Mouse (Mus musculus) 3134 (cell line): ENCODE results near the gene Slc45a1.

Experiments
- DNase-seq: peaks from one replicate; pipeline ENCODE4 v3.0.0-alpha.2; 2011; ENCODE audit warnings: low spot score; ENCODE audit not compliant: insufficient read length; ENCODE audit errors: extremely low read depth

Gene Slc45a1

DNA sequence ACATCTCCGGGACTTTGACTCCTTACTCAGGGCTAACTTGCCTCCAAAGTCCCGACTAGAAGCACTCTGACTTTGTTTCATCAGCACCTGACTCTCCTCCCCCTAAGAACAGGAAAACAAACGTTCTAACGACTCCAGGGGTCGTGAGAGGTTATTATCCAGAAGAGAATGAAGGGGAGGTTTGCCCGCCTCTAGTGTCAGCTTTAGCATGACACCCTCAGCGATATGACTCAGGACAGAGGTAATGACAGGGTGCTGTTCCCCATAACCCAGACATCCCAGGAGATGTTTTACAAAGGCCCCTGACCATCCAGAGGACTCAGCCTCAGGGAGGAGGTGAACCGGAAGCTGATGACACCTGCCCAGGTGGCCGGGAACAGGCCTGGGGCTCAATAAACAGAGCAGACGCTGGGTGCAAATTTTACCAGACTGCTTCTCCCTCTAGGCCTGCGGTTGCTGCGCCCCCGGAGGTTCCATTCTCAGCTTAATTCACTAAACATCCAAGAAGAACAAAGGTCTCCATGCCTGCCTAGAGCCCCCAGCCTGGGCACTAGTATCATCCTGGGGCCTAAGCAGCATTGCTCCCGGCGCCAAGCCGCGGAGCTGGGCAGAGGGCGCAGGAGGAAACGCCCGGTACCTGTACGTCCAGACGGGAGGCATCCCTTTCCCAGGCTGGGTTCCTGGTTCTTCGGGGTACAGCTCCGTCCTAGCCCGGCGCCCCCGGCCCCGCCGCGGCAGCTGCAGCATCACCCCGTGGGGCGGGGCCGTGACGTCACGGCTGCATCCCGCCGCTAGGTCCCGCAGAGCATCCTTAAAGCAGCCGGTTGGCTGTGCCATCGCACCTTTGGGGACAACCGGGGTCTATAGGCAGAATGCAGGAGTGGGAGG lies at the start of gene Slc45a1:
TSS of gene Slc45a1 (minus strand) at position 785 of the 888 bp plus-strand sequence.
- DNase-seq: no peak

- no peak for DNase-seq
These were observed 48.9 kb upstream of the Slc45a1 start for GRCm38 (mm10) chr4:150700849-150701248.

- DNase-seq: peak; percentile 78
These were observed 42.6 kb upstream of the Slc45a1 start for GRCm38 (mm10) chr4:150694434-150695108.

- DNase-seq: peak; percentile 63
These were observed 41.0 kb upstream of the Slc45a1 start for GRCm38 (mm10) chr4:150692861-150693403.

DNA sequence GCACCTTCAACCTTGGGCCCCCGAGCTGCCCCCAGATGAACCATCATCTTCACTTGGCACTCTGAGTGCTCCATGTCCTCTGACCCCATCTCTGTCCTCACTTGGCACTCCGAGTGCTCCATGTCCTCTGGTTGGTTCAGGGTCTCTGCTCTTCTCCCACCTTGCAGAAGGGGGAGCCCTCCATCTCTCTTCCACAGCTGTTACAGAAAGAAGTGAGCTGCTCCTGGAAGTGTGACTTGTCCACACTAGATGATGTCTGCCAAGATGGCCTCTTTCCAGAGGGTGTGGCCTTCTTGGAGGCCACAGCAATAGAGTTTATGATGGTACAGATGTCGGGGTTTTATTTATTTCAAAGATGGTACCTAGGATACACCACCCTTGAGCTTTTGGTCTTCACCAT lies 38.8 kb upstream of the Slc45a1 start:
- no peak for DNase-seq

GRCm38 (mm10) chr4:150689553-150689952 lies 37.6 kb upstream of the Slc45a1 start:
- DNase-seq: no peak

DNA sequence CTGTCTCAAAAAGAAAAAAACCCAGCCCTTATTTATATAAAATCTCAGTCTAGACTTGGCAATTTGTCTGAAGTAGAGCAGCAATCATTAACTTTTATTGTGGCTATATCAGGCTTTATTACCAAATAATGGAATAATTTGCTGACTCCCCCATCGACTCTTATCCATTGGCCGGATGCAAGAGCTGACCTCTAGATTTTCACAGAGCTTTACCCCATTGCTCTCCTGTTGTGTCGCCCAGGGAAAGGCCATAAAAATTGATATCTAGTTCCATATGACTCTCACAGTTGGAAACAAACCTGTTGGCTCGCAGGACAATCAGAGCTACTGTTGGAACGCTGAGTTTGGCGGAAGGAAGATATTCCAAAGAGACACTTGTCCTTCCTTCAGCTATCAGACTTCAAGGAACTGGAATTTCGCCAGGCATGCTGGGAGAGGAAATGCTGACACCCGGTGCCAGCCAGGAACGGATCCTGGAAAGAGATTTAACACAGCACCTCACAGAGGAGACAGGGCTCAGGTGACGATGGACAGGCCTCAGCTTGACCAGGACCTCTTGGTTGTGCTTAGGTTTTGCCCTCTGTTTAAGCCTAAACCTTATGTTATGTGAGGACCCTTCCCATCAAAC lies 35.3 kb upstream of the Slc45a1 start:
- no peak for DNase-seq

DNA sequence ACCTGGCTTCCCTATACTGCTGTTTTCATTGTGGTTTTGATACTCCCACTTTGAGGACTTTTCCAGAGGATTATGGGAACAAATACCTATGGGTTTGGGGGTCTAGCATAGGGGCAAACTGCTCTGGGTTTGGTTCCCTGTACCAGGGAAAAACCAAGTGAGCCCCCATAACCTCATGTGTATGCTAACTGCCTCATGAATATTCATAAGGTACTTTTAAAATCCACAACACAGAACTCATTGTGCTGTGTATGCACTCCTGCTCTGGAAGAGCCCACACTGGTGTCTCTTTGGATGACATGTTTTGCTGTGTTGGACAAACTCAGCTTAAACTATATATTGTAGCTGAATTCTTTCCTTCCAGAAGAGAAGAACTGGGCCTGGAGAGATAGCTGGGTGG lies 34.6 kb upstream of the Slc45a1 start:
- DNase-seq: no peak

DNA sequence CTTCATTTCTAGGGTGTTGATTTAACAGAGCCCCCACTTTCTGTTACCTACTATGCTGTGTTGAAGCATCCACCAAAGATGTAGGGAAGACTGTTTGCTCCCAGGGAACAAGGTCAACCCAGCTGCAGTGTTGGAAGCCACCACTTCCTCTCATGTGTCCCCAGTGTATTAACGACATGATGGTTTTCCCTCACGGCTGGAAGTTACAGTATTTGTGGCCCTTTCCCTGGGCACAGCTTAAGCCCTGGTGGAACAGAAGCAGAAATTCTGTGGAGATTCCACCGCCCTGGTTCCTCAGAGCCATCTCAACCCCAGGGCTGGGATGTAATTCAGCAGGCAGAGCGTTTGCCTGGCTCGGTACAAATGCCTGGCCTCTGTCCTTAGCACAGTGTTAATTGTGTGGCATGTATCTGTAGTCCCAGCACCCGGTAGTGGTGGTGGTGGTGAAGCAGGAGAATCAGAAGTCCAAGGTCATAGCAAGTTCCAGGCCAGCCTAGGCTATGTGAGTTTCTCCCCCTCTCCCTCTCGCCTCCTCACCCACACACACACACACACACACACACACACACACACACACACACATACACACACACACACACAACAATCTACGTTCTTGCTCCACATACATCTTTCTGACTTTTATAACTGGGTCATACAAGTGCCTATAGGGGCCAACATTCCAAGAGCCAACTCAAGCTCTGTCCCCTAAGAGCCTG lies 34.0 kb upstream of the Slc45a1 start:
- DNase-seq: no peak

GRCm38 (mm10) chr4:150685043-150685777 lies 33.2 kb upstream of the Slc45a1 start:
- no peak for DNase-seq

DNA sequence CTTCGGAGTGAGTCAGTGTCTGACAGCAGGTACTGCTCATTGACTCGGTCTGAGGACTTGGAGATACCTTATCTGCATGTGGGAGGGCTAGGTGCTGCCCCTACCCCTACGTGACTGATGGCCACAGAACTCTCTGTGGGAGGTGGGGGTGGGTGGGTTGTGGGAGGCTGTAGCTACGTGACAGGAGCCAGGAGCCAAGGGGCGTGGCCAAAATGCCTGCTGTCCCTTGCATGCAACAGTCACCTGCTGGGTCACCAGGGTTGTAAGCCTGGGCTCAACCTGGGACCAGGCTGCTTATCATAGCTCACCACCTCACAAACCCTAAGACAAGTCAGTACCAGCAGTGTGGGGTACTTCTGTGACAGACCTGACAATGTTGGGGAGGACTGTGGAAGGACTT lies 28.4 kb upstream of the Slc45a1 start:
- no peak for DNase-seq

DNA sequence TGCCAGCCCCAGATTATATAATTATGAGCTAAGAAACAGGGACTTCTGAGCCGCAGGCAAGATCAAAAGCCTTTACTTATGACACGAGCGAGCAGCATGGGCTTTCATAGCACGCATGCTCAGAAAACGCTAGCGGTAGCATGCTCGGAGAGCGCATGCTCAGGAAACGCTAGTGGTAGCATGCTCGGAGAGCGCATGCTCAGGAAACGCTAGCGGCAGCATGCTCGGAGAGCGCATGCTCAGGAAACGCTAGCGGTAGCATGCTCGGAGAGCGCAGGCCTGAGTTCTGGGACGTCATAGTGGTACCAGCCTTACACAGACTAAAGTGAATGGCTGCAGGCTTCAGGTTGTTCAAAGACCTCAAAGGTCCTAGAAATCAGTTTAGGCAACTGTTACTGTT lies 26.8 kb upstream of the Slc45a1 start:
- DNase-seq: no peak

- DNase-seq: no peak
These were observed 25.9 kb upstream of the Slc45a1 start for GRCm38 (mm10) chr4:150677846-150678224.

- DNase-seq: no peak
These were observed 25.3 kb upstream of the Slc45a1 start for GRCm38 (mm10) chr4:150677126-150677845.

DNA sequence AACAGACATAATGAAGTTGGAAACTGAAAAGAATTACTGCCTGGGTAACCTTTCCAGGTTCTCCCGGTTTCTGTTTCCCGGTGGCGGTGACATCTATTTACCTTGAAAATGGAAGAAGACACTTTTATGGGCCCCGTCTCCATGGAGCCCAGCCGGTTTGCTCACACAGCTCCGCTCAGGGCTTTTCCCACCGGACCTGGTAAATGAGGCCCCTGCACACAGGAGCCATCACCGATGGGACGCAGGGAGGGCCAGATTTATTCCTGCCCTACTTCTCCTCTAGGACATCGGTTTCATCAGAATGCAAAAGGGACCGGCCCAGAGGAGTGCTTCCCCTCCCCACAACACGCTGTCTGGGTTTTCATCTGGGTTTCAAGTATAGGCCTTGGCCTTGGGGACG lies 24.1 kb upstream of the Slc45a1 start:
- no peak for DNase-seq

GRCm38 (mm10) chr4:150675274-150675673 lies 23.3 kb upstream of the Slc45a1 start:
- no peak for DNase-seq

GRCm38 (mm10) chr4:150665806-150666205 lies 13.8 kb upstream of the Slc45a1 start:
- DNase-seq: no peak

DNA sequence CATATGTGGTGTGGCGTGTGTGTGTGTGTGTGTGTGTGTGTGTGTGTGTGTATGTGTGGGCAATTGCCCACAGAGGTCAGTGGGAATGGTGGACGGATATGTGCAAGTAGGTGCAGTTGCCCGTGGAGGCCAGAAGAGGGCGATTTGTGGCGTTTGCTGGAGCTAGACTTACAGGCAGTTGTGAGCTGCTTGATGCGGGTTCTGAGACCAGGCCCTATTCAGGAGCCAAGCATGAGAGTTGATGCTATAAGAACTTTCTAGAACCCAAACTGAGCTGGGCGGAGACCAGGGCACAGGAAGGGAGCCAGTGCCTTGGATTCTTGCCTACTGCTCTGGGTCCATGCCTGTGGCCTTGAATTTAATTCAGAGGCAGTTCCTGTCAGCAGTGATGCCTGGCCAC lies 12.8 kb upstream of the Slc45a1 start:
- DNase-seq: peak; percentile 22

- DNase-seq: no peak
These were observed 11.2 kb upstream of the Slc45a1 start for GRCm38 (mm10) chr4:150663192-150663591.
